Mouse (Mus musculus): ENCODE data around the gene Gm20854. TPM values are rescaled to one million over a fixed set of nuclear protein-coding genes. Genes with fewer than 3 reads are reported as not detected.

The Gm20854 gene
- not detected in 2 replicates for polyA plus RNA-seq (2012; rRNA removed)

GRCm38 (mm10) chrY:85530808-85531207 lies at the start of gene Gm20854:
TSS of gene Gm20854 (minus strand) at chrY:85530908.

Data from central nervous system, embryonic 11.5 days (tissue).